Mouse (Mus musculus): ENCODE data around the gene Slc9a9. TPM values are rescaled to one million over a fixed set of nuclear protein-coding genes. Genes with fewer than 3 reads are reported as not detected.

Gene Slc9a9
- polyA plus RNA-seq, 1 experiment from 2014 or later = 6.3 TPM

DNA sequence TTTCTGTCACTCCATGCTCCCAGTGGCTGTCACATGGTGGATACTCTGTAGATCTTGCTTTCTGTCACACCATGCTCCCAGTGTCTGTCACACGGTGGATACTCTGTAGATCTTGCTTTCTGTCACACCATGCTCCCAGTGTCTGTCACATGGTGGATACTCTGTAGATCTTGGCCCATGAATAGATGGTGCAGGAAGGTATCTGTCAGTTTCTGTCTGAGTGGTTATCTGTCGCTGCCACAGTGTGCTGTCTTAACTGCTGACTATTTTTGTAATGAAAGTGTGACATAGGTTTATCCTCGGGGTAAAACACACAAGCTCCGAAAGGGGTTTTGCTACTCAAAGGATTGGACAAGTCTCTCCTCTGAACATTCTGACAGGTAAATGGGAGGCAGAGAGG, 24.5 kb downstream of the Slc9a9 start:
- Histone ChIP-seq H3K27ac (no peak overlapping the region), H3K27me3 (ENCODE audit: control insufficient read depth, insufficient read depth, low read length) (no peaks in the 10 kb centered on the region), H3K9ac (no peak overlapping the region), H3K4me2 (replicated peaks) (no peak overlapping the region), H3K4me1 (replicated peaks; ENCODE audit: control insufficient read depth, insufficient read depth, low read length) (no peaks in the 10 kb centered on the region), H3K9me3 (ENCODE audit: control insufficient read depth, low read length) (no peaks in the 10 kb centered on the region), H3K4me3 (replicated peaks; ENCODE audit: low read length) (no peak overlapping the region), H3K36me3 (replicated peaks; ENCODE audit: control insufficient read depth, insufficient read depth) (no peaks in the 10 kb centered on the region)
- DNase-seq (ENCODE audit: low spot score) (no peak), ATAC-seq (ENCODE audit: low FRiP score) (no peak)
- 90% methylated on average over 4 of the region's 4 CpGs for WGBS

DNA sequence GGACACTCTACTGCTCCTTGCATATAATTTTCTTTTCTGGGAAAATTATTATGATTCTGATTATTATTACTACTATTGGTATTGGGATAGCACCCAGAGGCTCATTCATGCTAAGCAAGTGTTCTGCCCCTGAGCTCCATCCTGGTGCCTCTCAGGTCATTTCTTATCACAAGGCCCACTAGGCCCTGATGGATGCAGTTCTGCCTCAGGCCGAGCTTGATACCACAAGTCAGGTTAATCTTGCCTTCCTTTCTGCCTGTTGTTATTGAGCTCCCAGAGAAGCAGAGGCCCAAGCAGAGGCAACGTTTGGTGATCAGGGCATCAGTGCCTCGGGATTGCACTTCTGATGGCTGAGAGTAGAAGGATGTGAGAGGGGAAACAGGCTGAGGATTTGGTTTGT, 25.3 kb downstream of the Slc9a9 start:
- no peak for DNase-seq (ENCODE audit: low spot score)
- ATAC-seq (ENCODE audit: low FRiP score) = no peak
- H3K27ac ChIP-seq = no peak overlapping the region
- 77% methylated on average over 3 of the region's 3 CpGs for WGBS
- no peak overlapping the region for H3K4me2 ChIP-seq (replicated peaks)
- no peaks in the 10 kb centered on the region for H3K27me3 ChIP-seq (ENCODE audit: control insufficient read depth, insufficient read depth, low read length)
- no peaks in the 10 kb centered on the region for H3K4me1 ChIP-seq (replicated peaks; ENCODE audit: control insufficient read depth, insufficient read depth, low read length)
- H3K36me3 ChIP-seq (replicated peaks; ENCODE audit: control insufficient read depth, insufficient read depth) = no peaks in the 10 kb centered on the region
- no peak overlapping the region for H3K4me3 ChIP-seq (replicated peaks; ENCODE audit: low read length)
- no peaks in the 10 kb centered on the region for H3K9me3 ChIP-seq (ENCODE audit: control insufficient read depth, low read length)
- no peak overlapping the region for H3K9ac ChIP-seq

DNA sequence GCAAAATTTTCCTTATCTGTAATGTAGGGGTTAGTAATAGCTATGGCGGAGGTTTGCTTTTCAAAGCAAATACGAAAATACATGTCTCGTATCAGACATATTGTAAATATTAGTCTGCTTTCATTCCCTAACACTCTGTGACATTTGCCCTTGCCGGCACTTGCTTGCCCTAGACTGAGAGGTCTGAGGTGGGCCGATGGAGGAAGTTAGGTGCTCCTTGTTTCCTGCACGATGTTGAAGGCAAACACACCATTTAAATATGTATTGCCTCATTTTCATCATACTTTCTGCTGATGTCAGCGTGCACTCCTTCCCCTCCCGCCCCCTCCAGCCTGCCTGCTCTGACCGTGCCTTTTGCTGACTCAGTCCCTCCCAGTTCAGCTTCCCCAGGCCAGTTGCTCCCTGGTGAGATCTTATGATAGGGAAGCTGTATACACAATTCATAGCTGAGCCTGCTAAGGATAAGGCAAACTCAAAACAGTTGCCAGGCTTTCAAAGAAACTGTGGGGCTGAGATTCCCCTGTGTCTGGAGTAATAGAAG, 26.9 kb downstream of the Slc9a9 start:
- Histone ChIP-seq H3K27ac (no peak overlapping the region), H3K4me2 (replicated peaks) (no peak overlapping the region), H3K4me1 (replicated peaks; ENCODE audit: control insufficient read depth, insufficient read depth, low read length) (no peaks in the 10 kb centered on the region), H3K4me3 (replicated peaks; ENCODE audit: low read length) (no peak overlapping the region), H3K9me3 (ENCODE audit: control insufficient read depth, low read length) (no peaks in the 10 kb centered on the region), H3K27me3 (ENCODE audit: control insufficient read depth, insufficient read depth, low read length) (no peaks in the 10 kb centered on the region), H3K9ac (no peak overlapping the region), H3K36me3 (replicated peaks; ENCODE audit: control insufficient read depth, insufficient read depth) (no peaks in the 10 kb centered on the region)
- 83% methylated on average over 9 of the region's 9 CpGs for whole genome bisulfite sequencing
- ATAC-seq (ENCODE audit: low FRiP score) = no peak
- DNase-seq (ENCODE audit: low spot score) = no peak

DNA sequence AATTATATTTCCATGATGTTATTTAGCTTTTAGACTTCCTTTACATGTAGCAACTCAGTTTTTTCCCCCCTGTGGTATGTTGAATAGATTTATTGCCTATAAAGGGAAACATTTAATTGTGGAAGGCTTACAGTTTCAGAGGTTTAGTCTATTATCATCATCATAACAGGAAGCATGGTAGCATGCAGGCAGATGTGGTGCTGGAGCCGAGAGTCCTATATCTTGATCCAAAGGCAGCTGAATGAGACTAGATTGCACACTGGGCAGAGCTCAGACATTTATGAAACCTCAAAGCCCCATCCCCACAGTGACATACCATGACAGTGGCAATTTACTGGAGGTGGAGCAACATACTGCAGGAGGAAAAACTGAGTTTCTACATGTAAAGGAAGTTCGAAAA, 28.5 kb downstream of the Slc9a9 start:
- Histone ChIP-seq H3K27ac (no peak overlapping the region), H3K9ac (no peak overlapping the region), H3K27me3 (ENCODE audit: control insufficient read depth, insufficient read depth, low read length) (no peaks in the 10 kb centered on the region), H3K4me1 (replicated peaks; ENCODE audit: control insufficient read depth, insufficient read depth, low read length) (no peaks in the 10 kb centered on the region), H3K9me3 (ENCODE audit: control insufficient read depth, low read length) (no peaks in the 10 kb centered on the region), H3K4me2 (replicated peaks) (no peak overlapping the region), H3K4me3 (replicated peaks; ENCODE audit: low read length) (no peak overlapping the region), H3K36me3 (replicated peaks; ENCODE audit: control insufficient read depth, insufficient read depth) (no peaks in the 10 kb centered on the region)
- no peak for ATAC-seq (ENCODE audit: low FRiP score)
- no peak for DNase-seq (ENCODE audit: low spot score)
- 88% methylated on average over 2 of the region's 2 CpGs for WGBS

DNA sequence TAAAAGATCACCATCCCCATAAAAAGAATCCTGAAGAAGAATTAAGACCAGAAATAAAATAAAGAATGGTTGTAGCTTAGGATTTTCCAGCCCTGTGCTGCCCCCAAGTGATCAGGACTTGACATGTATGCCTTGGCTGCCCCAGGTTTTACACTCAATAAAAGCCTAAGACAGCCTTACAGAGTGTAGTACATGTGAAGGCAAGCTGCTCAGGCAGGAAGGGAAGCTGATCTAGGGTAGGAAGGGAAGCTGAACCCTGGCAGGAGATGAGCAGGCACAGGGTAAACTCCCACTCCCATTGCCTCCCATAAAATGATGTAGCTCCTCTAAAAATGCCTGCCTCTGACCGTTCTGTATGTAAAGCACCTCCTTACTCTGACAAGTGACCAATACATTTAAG, 30.8 kb downstream of the Slc9a9 start:
- WGBS = 58% methylated on average over 1 of the region's 1 CpGs
- H3K4me3 ChIP-seq (replicated peaks; ENCODE audit: low read length) = no peak overlapping the region
- no peaks in the 10 kb centered on the region for H3K9me3 ChIP-seq (ENCODE audit: control insufficient read depth, low read length)
- H3K36me3 ChIP-seq (replicated peaks; ENCODE audit: control insufficient read depth, insufficient read depth) = no peaks in the 10 kb centered on the region
- H3K4me2 ChIP-seq (replicated peaks) = no peak overlapping the region
- ATAC-seq (ENCODE audit: low FRiP score) (no peak), DNase-seq (ENCODE audit: low spot score) (peak; percentile 72)
- no peaks in the 10 kb centered on the region for H3K4me1 ChIP-seq (replicated peaks; ENCODE audit: control insufficient read depth, insufficient read depth, low read length)
- H3K9ac ChIP-seq = no peak overlapping the region
- H3K27me3 ChIP-seq (ENCODE audit: control insufficient read depth, insufficient read depth, low read length) = no peaks in the 10 kb centered on the region
- no peak overlapping the region for H3K27ac ChIP-seq

DNA sequence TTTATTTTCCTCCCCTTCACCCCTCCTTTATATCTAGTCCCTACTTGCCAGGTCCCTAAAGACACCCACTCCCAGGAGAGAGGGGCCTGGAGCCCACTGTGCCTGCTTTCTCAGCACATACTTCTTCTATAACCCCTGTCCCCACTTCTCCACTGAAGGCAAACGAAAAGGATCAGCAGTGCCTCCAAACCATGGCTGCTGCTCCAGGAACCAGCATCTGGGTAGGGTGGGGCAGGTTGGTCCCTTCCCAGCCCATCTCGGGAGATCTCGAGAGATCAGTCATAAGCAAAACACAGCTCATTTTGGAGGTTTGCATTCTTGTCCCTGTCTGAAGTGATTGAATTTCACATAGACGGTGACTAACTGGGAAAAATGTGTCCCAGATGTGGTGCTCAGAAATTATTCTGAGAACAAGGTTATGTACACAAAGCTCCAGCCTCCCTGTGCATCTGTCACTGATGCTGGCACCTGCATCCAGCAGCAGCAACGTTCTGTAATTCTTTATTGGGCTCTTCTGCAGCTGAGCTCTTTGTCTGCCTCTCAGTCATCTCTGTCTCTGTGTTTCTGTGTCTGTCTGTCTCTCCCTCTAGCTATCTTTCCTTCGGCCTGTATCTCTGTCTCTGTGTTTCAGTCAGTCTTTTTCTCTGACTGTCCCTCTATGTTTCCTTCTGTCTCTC, 31.6 kb downstream of the Slc9a9 start:
- no peak for DNase-seq (ENCODE audit: low spot score)
- H3K27ac ChIP-seq = no peak overlapping the region
- WGBS = 51% methylated on average over 6 of the region's 6 CpGs
- no peaks in the 10 kb centered on the region for H3K27me3 ChIP-seq (ENCODE audit: control insufficient read depth, insufficient read depth, low read length)
- no peaks in the 10 kb centered on the region for H3K36me3 ChIP-seq (replicated peaks; ENCODE audit: control insufficient read depth, insufficient read depth)
- no peak for ATAC-seq (ENCODE audit: low FRiP score)
- H3K9ac ChIP-seq = no peak overlapping the region
- H3K4me1 ChIP-seq (replicated peaks; ENCODE audit: control insufficient read depth, insufficient read depth, low read length) = no peaks in the 10 kb centered on the region
- H3K9me3 ChIP-seq (ENCODE audit: control insufficient read depth, low read length) = no peaks in the 10 kb centered on the region
- H3K4me2 ChIP-seq (replicated peaks) = no peak overlapping the region
- H3K4me3 ChIP-seq (replicated peaks; ENCODE audit: low read length) = no peak overlapping the region

DNA sequence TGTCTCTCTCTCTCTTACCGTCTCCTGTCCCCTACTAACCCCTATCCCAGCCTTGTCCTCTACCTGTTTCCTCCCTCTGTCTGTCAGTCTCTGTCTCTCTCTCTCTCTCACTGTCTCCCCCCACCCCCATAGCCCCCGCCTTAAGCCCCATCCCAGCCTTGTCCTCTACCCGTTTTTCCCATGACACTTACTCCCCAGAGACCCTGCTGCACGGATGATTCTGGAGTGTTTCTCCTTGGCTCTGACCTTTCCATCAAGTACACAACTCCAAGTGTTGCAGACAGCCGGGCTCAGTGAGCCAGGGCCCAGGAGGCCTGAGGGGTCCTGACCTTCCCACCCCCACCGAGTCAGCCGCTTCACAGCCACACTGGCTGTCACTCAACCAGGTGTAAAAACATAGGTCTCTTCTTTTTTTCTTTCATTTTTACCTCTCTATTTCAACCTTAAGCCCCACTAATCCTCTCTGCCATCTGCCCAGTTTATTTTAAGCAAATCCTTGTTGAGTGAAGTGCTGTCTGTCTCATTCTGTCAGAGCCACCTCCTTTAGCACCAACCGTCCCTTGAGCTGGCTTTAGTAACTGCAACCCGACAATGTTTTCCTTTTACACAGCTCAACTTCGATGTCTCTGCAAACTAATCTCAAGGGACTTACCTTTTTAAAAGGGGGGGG, 32.4 kb downstream of the Slc9a9 start:
- DNase-seq (ENCODE audit: low spot score) (no peak), ATAC-seq (ENCODE audit: low FRiP score) (no peak)
- no peaks in the 10 kb centered on the region for H3K36me3 ChIP-seq (replicated peaks; ENCODE audit: control insufficient read depth, insufficient read depth)
- H3K4me3 ChIP-seq (replicated peaks; ENCODE audit: low read length) = no peak overlapping the region
- H3K27ac ChIP-seq = no peak overlapping the region
- H3K27me3 ChIP-seq (ENCODE audit: control insufficient read depth, insufficient read depth, low read length) = no peaks in the 10 kb centered on the region
- 46% methylated on average over 10 of the region's 10 CpGs for WGBS
- H3K4me2 ChIP-seq (replicated peaks) = no peak overlapping the region
- H3K9me3 ChIP-seq (ENCODE audit: control insufficient read depth, low read length) = no peaks in the 10 kb centered on the region
- H3K4me1 ChIP-seq (replicated peaks; ENCODE audit: control insufficient read depth, insufficient read depth, low read length) = no peaks in the 10 kb centered on the region
- H3K9ac ChIP-seq = no peak overlapping the region

DNA sequence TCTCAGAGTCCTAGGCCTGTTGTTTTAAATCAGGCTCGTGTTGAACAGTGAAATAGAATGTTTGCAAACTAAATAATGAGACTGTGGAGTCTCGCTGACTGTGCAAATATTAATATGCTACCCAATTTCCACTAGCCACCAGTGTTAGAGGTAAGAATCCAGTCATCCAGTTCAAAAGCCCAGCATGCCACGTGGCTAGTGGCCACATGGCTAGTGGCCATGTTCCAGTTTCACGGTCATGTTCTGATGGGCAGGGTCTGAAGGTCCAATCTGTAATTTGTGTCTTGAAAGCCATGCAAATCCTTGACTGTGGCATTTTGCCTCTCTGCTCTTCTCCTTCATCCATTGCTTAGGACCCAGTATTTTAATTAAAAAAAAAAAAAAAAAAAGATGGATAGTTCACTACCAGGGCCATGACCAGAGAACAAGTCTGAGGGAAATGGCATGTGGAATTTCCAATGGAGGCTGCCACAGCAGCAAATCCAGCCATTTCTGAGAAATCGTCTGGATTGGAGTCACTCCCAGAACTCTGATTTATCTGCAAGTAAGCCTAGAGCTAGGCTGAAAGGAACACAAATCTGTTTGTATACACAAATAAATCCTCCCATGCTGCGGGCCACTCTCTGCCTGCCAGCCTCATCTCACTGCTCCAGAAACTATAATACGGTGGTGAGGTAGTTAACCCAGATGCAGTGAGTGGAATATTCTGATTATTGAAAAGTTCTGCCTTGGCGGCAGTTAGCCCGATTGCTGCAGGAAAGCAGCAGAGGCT, 35.5 kb downstream of the Slc9a9 start:
- Histone ChIP-seq H3K27me3 (ENCODE audit: control insufficient read depth, insufficient read depth, low read length) (no peaks in the 10 kb centered on the region), H3K4me2 (replicated peaks) (no peak overlapping the region), H3K4me1 (replicated peaks; ENCODE audit: control insufficient read depth, insufficient read depth, low read length) (no peaks in the 10 kb centered on the region), H3K4me3 (replicated peaks; ENCODE audit: low read length) (no peak overlapping the region), H3K9me3 (ENCODE audit: control insufficient read depth, low read length) (no peaks in the 10 kb centered on the region), H3K9ac (no peak overlapping the region), H3K36me3 (replicated peaks; ENCODE audit: control insufficient read depth, insufficient read depth) (no peaks in the 10 kb centered on the region), H3K27ac (no peak overlapping the region)
- 75% methylated on average over 9 of the region's 9 CpGs for WGBS
- DNase-seq (ENCODE audit: low spot score) = no peak
- ATAC-seq (ENCODE audit: low FRiP score) = no peak

DNA sequence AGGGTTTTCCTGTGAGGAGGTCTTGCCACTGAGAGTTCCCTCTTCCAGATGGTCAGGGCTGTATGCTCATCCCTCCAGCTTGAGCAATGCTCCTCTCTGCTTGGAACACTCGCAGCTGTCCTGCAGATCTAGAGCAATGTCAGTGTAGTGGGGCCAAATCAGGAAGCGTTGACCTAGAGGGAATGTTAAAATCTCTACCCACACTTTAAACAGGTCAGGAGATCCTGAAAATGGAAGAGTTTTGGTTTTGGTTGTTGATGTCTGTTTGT, 36.0 kb downstream of the Slc9a9 start:
- H3K36me3 ChIP-seq (replicated peaks; ENCODE audit: control insufficient read depth, insufficient read depth) = no peaks in the 10 kb centered on the region
- no peak overlapping the region for H3K4me3 ChIP-seq (replicated peaks; ENCODE audit: low read length)
- H3K4me1 ChIP-seq (replicated peaks; ENCODE audit: control insufficient read depth, insufficient read depth, low read length) = no peaks in the 10 kb centered on the region
- no peak for ATAC-seq (ENCODE audit: low FRiP score)
- 90% methylated on average over 2 of the region's 2 CpGs for WGBS
- no peak overlapping the region for H3K9ac ChIP-seq
- no peaks in the 10 kb centered on the region for H3K27me3 ChIP-seq (ENCODE audit: control insufficient read depth, insufficient read depth, low read length)
- H3K27ac ChIP-seq = no peak overlapping the region
- no peaks in the 10 kb centered on the region for H3K9me3 ChIP-seq (ENCODE audit: control insufficient read depth, low read length)
- no peak overlapping the region for H3K4me2 ChIP-seq (replicated peaks)
- no peak for DNase-seq (ENCODE audit: low spot score)
